Mouse (Mus musculus) olfactory bulb, adult 2 months (tissue): Measurements from ENCODE around the gene Prl8a2. TPM values are rescaled to one million over a fixed set of nuclear protein-coding genes. Genes with fewer than 3 reads are reported as not detected.

ENCODE experiments used
- H3K27ac ChIP-seq: fragments of 200-500 bp; 2 replicates; pipeline ENCODE4 v1.5.1; 2012; ENCODE audit warnings: low read depth, low read length; ENCODE audit not compliant: insufficient read depth
- H3K4me1 ChIP-seq: fragments of 200-500 bp; 2 replicates; pipeline ENCODE4 v1.6.1; 2012; ENCODE audit warnings: low read length; ENCODE audit not compliant: control insufficient read depth, insufficient read depth
- H3K4me3 ChIP-seq: fragments of 200-500 bp; 2 replicates; pipeline ENCODE4 v1.5.1; 2012; ENCODE audit warnings: mild to moderate bottlenecking, low read depth, low read length, moderate library complexity; ENCODE audit not compliant: insufficient read depth
- CTCF ChIP-seq: fragments of 200-500 bp; IDR thresholded peaks from 2 replicates; pipeline ENCODE4 v1.5.1; 2012; ENCODE audit warnings: low read depth, mild to moderate bottlenecking, low read length, moderate library complexity; ENCODE audit not compliant: insufficient read depth
- POLR2A ChIP-seq: fragments of 200-500 bp; IDR thresholded peaks from 2 replicates; pipeline ENCODE4 v1.6.1; 2012; ENCODE audit warnings: mild to moderate bottlenecking, low read depth, low read length, moderate library complexity; ENCODE audit not compliant: insufficient read depth
- WGBS: fragments of 180-500 bp; shearing (Covaris S2); methylation state at CpG from one replicate; pipeline ENCODE4 v1.1.7; 2018; 5-methylcytosine and 5-hydroxymethylcytosine counted together
- polyA plus RNA-seq: library from polyadenylated mRNA; stranded (reverse); fragments of >200 nt; gene quantifications from 2 replicates; pipeline ENCODE4 v1.2.4, GENCODE M21; 2012; ENCODE audit warnings: low replicate concordance; ENCODE audit not compliant: missing spikeins, insufficient read depth, insufficient read length

Prl8a2 gene
- not detected in 2 replicates for polyA plus RNA-seq

GRCm38 (mm10) chr13:27345373-27345772 is at the start of gene Prl8a2:
Gene Prl8a2 (plus strand): TSS chr13:27345673.
- TF ChIP-seq CTCF (no peak), POLR2A (no peak)
- no peaks in the 10 kb centered on the region for H3K4me1 ChIP-seq
- no peak within 1 kb of the TSS for H3K27ac ChIP-seq
- WGBS, result 88% methylated on average over 2 of the region's 2 CpGs
- H3K4me3 ChIP-seq, result no peak within 1 kb of the TSS

GRCm38 (mm10) chr13:27312334-27313225 is 32.9 kb upstream of the Prl8a2 start, which contains the start of gene Prl6a1:
Gene Prl6a1 (plus strand): TSS chr13:27312627.
- TF ChIP-seq POLR2A, result no peak
- TF ChIP-seq CTCF, result no peak
- 58% methylated on average over 7 of the region's 7 CpGs for WGBS
- no peak within 1 kb of the TSS for H3K27ac ChIP-seq
- no peak within 1 kb of the TSS for H3K4me3 ChIP-seq
- no peaks in the 10 kb centered on the region for H3K4me1 ChIP-seq

GRCm38 (mm10) chr13:27334989-27335388 is 10.5 kb upstream of the Prl8a2 start:
- Histone ChIP-seq H3K4me3 (no peak overlapping the region), H3K4me1 (no peaks in the 10 kb centered on the region), H3K27ac (no peak overlapping the region)
- no peak for TF ChIP-seq CTCF
- no peak for TF ChIP-seq POLR2A
- 78% methylated on average over 1 of the region's 1 CpGs for WGBS

- TF ChIP-seq POLR2A (no peak), CTCF (no peak)
Observed at GRCm38 (mm10) chr13:27342733-27343275, 2.7 kb upstream of the Prl8a2 start.

GRCm38 (mm10) chr13:27390746-27391145 is 45.3 kb downstream of the Prl8a2 start, which contains the start of gene Prl2b1:
Gene Prl2b1 (minus strand): TSS chr13:27390846.
- 90% methylated on average over 6 of the region's 6 CpGs for WGBS
- no peaks in the 10 kb centered on the region for H3K4me1 ChIP-seq
- H3K27ac ChIP-seq, result no peak within 1 kb of the TSS
- no peak within 1 kb of the TSS for H3K4me3 ChIP-seq
- TF ChIP-seq POLR2A (no peak), CTCF (no peak)

More at GRCm38 (mm10) chr13:27342733-27343275, 2.7 kb upstream of the Prl8a2 start:
- 52% methylated on average over 3 of the region's 3 CpGs for WGBS
- H3K27ac ChIP-seq, result no peak overlapping the region
- no peaks in the 10 kb centered on the region for H3K4me1 ChIP-seq
- no peak overlapping the region for H3K4me3 ChIP-seq

- no peak overlapping the region for H3K4me3 ChIP-seq
- WGBS, result 82% methylated on average over 7 of the region's 7 CpGs
- no peaks in the 10 kb centered on the region for H3K4me1 ChIP-seq
- H3K27ac ChIP-seq, result no peak overlapping the region
- TF ChIP-seq POLR2A, result no peak
- TF ChIP-seq CTCF, result no peak
Observed at GRCm38 (mm10) chr13:27399061-27399724, 53.7 kb downstream of the Prl8a2 start.

Other genes starting within 250 kb of the Prl8a2 start
- not detected in 2 replicates for gene Prl3d2, start 224.0 kb upstream of the Prl8a2 start, polyA plus RNA-seq
- gene Prl3d3, start 188.9 kb upstream of the Prl8a2 start, polyA plus RNA-seq, result not detected in 2 replicates
- gene Prl3c1, start 149.0 kb upstream of the Prl8a2 start, polyA plus RNA-seq, result not detected in 2 replicates
- not detected in 2 replicates for gene Prl3b1, start 103.8 kb upstream of the Prl8a2 start, polyA plus RNA-seq
- gene Prl3a1, start 86.2 kb upstream of the Prl8a2 start, polyA plus RNA-seq, result not detected in 2 replicates
- gene Prl6a1, start 33.0 kb upstream of the Prl8a2 start, polyA plus RNA-seq, result not detected in 2 replicates
- not detected in 2 replicates for gene Prl2b1, start 45.2 kb downstream of the Prl8a2 start, polyA plus RNA-seq
- gene Prl8a6, start 93.0 kb downstream of the Prl8a2 start, polyA plus RNA-seq, result not detected in 2 replicates
- not detected in 2 replicates for gene Prl8a8, start 167.5 kb downstream of the Prl8a2 start, polyA plus RNA-seq
- not detected in 2 replicates for gene Prl8a9, start 218.9 kb downstream of the Prl8a2 start, polyA plus RNA-seq
- not detected in 2 replicates for gene Prl8a1, start 236.5 kb downstream of the Prl8a2 start, polyA plus RNA-seq